Mouse (Mus musculus) liver, postnatal 0 days (tissue): Measurements from ENCODE around the gene Mcoln3.

Experiments
- CTCF ChIP-seq: sonication (generic); IDR thresholded peaks from 2 replicates; pipeline ENCODE4 v1.5.1; 2016; ENCODE audit warnings: antibody characterized with exemption, low read depth
- EP300 ChIP-seq: IDR thresholded peaks from 2 replicates; pipeline ENCODE4 v1.6.1; 2016; ENCODE audit warnings: antibody characterized with exemption, low read depth, mild to moderate bottlenecking

DNA sequence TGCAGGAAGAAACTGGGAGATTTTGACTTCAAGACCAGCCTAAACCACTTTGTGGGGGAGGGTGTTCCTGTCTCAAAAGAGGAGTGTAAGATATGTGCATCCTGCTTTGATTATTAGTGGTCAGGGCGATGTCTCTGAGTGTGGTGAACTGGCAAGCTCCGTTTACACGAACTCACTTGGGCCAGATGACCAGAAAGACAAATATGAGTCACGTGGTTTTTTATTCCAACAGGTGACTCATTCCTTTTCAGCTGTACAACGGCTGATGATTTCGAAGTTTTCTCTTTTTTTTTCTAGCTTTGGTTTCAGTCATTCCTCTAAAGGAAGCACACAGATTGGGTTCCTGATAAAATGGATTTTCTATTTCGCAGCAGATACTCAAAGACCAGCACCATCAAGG, 60.0 kb downstream of the Mcoln3 start:
- TF ChIP-seq CTCF (no peak), EP300 (no peak)
